Mouse (Mus musculus) urinary bladder, postnatal 4 days (tissue): ENCODE data around the gene Ptpn14.

ENCODE experiments used
- DNase-seq, 2 experiments: peaks; one replicate each; pipeline ENCODE4 v3.0.0; 2021 to 2022; ENCODE audit warnings: low spot score in 2 of 2

Ptpn14 gene

GRCm38 (mm10) chr1:189898708-189899107, 170.6 kb downstream of the Ptpn14 start:
- DNase-seq, result no peak

DNA sequence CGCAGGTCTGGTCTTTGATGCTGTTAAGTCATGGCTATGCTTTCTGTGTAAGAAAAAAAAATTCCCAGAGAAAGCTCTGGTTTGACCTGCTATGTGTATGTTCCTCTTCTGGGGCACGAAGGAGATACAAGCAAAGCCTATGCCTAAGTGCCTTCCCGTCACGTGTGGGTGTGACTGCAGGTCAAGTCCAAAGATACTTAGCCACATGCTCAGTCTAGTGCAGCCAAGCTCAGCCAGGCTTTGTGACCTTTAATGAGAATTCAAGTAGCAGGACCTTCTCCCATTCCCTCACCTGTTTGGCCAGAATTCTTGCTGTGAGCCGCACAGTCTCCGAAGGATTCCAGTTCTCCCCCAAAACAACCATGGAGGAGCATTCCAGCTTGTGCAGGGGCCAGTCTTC, 171.5 kb downstream of the Ptpn14 start:
- no peak for DNase-seq

GRCm38 (mm10) chr1:189902413-189902812, 174.3 kb downstream of the Ptpn14 start:
- no peak for DNase-seq

- DNase-seq, result no peak
Measured at GRCm38 (mm10) chr1:189903169-189903568, 175.1 kb downstream of the Ptpn14 start.

- peak in 1 of 2 experiments; percentile 67 for DNase-seq
Measured at GRCm38 (mm10) chr1:189910685-189911345, 182.7 kb downstream of the Ptpn14 start.

DNA sequence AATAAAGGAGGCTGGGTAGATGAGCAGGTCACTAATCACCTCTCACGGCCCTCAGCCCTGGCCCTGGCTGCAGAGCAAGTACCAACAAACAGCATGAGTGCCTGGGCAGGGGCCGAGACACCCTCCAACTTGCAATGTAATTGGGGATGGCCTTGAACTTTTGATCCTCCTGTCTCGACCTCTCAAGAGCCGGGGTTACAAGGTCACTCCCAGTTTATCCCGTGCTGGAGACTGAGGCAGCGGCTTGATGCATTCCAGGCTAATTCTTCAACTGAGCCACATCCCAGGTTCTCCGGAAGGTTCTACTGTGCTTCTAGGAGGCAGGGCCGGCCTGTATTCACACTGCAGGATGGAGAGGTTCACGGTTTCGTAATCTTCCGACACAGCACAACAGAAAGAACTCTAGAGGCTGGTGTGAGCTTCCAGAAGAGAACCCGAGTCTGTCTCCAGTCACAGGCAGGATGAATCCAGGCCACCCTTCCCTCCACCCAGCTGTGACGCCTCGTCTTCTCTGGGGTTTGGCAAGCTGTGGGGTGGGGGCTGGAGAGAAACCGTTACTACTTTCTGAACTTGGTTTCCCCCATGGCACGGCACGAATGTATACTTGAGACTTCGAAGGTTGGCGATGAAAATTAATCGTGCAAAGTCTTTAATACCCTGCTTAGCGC, 185.2 kb downstream of the Ptpn14 start:
- no peak for DNase-seq

- peak in 1 of 2 experiments; percentile 57 for DNase-seq
Measured at GRCm38 (mm10) chr1:189916422-189917125, 188.5 kb downstream of the Ptpn14 start.

DNA sequence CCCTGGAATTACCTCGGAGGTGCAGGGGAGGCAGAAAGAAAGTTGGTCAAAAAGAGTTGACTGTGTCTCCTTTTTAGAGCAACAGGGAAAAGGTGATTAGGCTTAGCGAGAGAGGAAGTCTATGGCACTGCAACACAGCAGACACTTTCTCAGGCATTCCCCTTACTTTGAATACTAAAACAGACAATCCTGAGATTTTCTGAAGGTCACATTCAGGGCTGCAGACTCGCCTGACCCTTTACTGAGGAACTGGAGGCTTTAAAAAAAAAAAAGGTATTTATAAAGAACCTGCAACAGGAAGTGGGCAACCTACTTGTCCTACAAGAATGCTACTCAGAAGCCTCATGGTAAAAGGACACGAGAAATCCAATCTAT, 189.0 kb downstream of the Ptpn14 start:
- DNase-seq, result no peak

DNA sequence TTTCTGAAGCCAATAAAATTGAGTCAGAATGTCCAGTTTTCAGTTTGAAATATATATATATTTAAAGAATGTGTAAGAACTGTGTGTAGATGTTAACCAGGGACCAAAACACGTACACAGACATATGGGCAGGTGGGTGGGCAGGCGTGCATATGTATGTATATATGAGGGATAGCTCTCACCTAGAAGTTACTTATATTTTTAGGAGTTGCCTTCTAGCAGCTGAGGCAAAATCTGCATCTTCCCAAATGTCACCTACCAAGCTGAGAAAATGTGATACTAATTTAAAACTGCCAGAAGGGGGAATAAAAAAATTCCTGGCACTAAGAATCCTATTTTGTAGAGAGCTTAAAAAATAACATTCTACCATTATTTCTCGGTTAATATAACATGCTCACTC, 191.7 kb downstream of the Ptpn14 start:
- no peak for DNase-seq

- peak; percentile 17 to 57 for DNase-seq
Measured at GRCm38 (mm10) chr1:189920701-189921567, 192.9 kb downstream of the Ptpn14 start.

- DNase-seq, result no peak
Measured at GRCm38 (mm10) chr1:189921568-189921817, 193.4 kb downstream of the Ptpn14 start.

DNA sequence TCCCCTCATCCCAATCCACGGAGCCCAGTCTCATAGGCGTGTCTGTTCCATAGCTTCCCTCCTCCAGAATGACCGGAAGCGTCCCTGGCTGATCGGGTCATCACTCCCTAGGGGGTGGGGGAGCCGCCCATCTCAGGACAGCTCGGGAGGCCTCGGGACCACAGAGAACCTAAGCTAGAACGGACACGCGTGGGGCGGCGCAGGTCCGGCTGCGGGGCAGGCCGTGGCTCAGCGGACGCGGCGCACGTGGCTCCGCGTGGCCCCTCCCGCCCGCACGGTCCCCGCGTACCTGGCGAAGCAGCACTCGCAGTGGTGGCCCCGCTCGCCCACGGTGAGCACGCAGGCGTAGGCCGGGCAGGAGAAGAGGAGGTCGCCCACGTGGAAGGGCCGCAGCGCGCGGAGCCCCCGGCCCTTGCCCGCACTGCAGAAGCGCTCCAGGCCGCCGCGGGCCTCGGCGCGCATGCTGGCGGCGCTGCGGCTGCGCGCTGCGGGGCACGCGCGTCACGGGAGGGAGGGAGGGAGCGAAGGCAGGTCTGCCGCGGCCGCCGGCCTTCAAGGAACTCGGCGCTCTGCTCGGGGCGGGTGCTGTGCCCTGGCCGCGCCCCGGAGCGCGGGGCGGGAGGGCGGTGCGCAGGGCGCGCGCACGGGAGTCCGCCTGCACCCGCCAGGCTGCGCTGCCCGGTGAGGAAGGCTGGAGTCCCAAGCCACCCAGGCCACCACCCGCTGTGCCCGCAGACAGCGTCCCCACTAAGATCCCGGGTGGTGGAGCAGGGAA, 193.9 kb downstream of the Ptpn14 start, which contains the start of gene Smyd2:
Gene Smyd2 (minus strand): TSS at position 546 of the 775 bp plus-strand sequence.
- DNase-seq, result peak; percentile 61 to 70

GRCm38 (mm10) chr1:189922721-189923120, 194.7 kb downstream of the Ptpn14 start:
- peak in 1 of 2 experiments; percentile 52 for DNase-seq

DNA sequence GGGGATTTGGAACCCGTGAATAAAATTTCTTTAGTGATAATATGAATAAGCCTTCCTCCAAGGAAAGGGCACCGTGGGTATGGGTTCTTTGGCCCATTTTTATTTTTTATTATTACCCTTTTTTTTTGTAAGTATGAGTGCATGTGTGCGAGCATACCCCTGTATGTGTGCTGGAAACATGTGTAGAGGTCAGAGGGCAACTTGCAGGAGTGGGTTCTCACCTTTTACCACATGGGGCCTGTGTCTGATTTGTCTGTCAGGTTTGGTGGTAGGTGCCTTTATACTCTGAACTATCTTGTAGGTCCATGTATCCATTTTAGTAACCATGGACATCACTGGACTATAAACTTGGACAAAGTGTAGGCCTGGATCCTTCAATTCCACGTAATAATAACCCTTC, 195.1 kb downstream of the Ptpn14 start:
- no peak for DNase-seq

DNA sequence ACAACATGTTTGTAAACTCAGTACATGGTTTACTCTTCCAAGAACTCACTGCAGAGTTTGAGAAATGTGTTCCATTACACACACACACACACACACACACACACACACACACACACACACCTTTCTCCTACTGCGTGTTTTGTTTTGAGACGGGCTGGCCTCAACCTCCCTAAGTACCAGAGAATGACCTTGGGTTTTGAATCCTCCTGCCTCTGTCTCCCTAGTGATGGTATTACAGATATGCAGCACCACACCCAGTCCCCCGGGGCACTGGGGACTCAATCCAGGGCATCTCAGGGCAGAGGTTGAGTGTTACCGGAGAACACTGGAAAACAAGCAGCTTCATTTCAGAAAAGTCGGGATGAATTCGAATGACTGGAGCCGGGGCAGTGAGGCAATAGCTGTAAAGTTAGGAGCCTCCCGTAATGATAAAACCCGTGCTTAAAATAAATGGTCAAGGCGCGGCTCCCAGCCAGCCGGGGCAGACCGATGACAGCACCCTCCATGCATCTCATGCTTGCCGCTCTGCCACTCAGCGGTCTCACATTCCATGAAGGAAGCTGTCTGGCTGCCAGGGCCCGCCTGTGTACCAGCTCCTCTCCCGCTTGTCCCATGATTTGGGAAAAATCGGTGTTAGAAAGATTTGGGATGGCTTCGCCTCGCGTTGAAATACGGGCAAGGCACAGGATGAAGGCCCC, 196.0 kb downstream of the Ptpn14 start:
- DNase-seq, result peak in 1 of 2 experiments; percentile 58

DNA sequence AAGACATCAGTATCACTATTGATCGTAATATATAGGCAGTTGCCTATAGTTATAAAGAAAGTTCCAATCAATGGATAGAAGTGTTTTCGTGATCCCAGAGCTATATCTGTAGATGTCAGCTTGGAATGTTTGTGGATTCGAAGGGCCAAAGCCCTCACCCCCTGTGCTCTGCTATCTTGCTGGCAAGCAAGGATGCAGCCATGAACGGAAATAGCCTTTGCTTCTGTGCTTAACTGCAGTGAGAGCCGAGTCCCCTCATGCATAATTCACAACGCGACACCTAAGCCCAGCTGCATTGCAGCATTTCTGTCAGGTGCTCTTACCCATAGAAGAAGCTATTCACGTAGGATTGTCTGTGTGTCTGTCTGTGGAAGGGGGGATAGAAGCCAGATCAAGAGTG, 198.2 kb downstream of the Ptpn14 start:
- no peak for DNase-seq
